Mouse (Mus musculus) layer of hippocampus, adult 9-10 months (tissue): ENCODE measurements at regions not wholly inside any gene's neighbourhood (a gene's known extent, or its start where the extent isn't known, plus 50 kb on each side); places are given as distances from the start of the nearest gene placed in this dataset.

Source experiments
- DNase-seq: peaks from one replicate; pipeline ENCODE4 v3.0.0; 2022; ENCODE audit warnings: low spot score

- DNase-seq = no peak
These were observed 114.0 kb upstream of the Nxt1 start for GRCm38 (mm10) chr2:148558365-148558764.

- DNase-seq = no peak
These were observed 107.8 kb upstream of the Cd93 start for GRCm38 (mm10) chr2:148551207-148551606.

GRCm38 (mm10) chr2:148549618-148550017 is 106.3 kb upstream of the Cd93 start:
- DNase-seq = no peak

- DNase-seq = no peak
These were observed 99.0 kb upstream of the Cd93 start for GRCm38 (mm10) chr2:148542340-148542739.

GRCm38 (mm10) chr2:148537914-148538510 is 94.6 kb upstream of the Cd93 start:
- DNase-seq = no peak

GRCm38 (mm10) chr2:148537251-148537650 is 93.9 kb upstream of the Cd93 start:
- no peak for DNase-seq

GRCm38 (mm10) chr2:148536608-148537007 is 93.2 kb upstream of the Cd93 start:
- no peak for DNase-seq

- no peak for DNase-seq
These were observed 92.3 kb upstream of the Cd93 start for GRCm38 (mm10) chr2:148535562-148536180.

- DNase-seq = no peak
These were observed 88.7 kb upstream of the Cd93 start for GRCm38 (mm10) chr2:148532051-148532450.

GRCm38 (mm10) chr2:148530546-148530945 is 87.2 kb upstream of the Cd93 start:
- DNase-seq = no peak

GRCm38 (mm10) chr2:148529900-148530299 is 86.5 kb upstream of the Cd93 start:
- no peak for DNase-seq

GRCm38 (mm10) chr2:148527755-148528154 is 84.4 kb upstream of the Cd93 start:
- no peak for DNase-seq

GRCm38 (mm10) chr2:148525496-148525895 is 82.1 kb upstream of the Cd93 start:
- DNase-seq = no peak

GRCm38 (mm10) chr2:148523401-148523800 is 80.0 kb upstream of the Cd93 start:
- no peak for DNase-seq

- no peak for DNase-seq
These were observed 79.6 kb upstream of the Cd93 start for GRCm38 (mm10) chr2:148522936-148523335.

- DNase-seq = no peak
These were observed 78.7 kb upstream of the Cd93 start for GRCm38 (mm10) chr2:148521966-148522575.

GRCm38 (mm10) chr2:148520291-148520690 is 76.9 kb upstream of the Cd93 start:
- no peak for DNase-seq

GRCm38 (mm10) chr2:148519689-148520290 is 76.4 kb upstream of the Cd93 start:
- DNase-seq = no peak

GRCm38 (mm10) chr2:148517906-148518305 is 74.5 kb upstream of the Cd93 start:
- DNase-seq = no peak

GRCm38 (mm10) chr2:148510008-148510681 is 66.8 kb upstream of the Cd93 start:
- DNase-seq = no peak

- DNase-seq = no peak
These were observed 66.0 kb upstream of the Cd93 start for GRCm38 (mm10) chr2:148509357-148509756.

- DNase-seq = no peak
These were observed 64.2 kb upstream of the Cd93 start for GRCm38 (mm10) chr2:148507523-148507922.

- no peak for DNase-seq
These were observed 63.6 kb upstream of the Cd93 start for GRCm38 (mm10) chr2:148506966-148507365.
